Mouse (Mus musculus): ENCODE data around the gene Adgrd1.

GRCm38 (mm10) chr5:129186926-129187325 is 90.4 kb downstream of the Adgrd1 start:
- no peak for TF ChIP-seq EP300 (IDR thresholded peaks at IDR 0.05; ENCODE audit: low read depth)
- TF ChIP-seq CTCF (IDR thresholded peaks at IDR 0.05; ENCODE audit: low read depth), result no peak
